Mouse (Mus musculus) adrenal gland, postnatal 10 days (tissue): ENCODE measurements around the gene Sulf2. TPM values are rescaled to one million over a fixed set of nuclear protein-coding genes. Genes with fewer than 3 reads are reported as not detected.
"Not testable (repeated sequence)": the region's sequence is repeated elsewhere in the genome, so short reads cannot be mapped to it uniquely, and the experiment has no call there.

Experiments used
- DNase-seq: peaks from one replicate; pipeline ENCODE4 v3.0.0; 2021; ENCODE audit warnings: mixed read lengths
- long read RNA-seq, 2 experiments: library from polyadenylated mRNA; stranded (forward); transcript quantifications; one replicate each; pipeline ENCODE4 v2.0.0; 2021
- total RNA-seq, 2 experiments: library from RNA; stranded (reverse); gene quantifications; 2 replicates each; pipeline ENCODE4 v1.2.3; 2021

Gene Sulf2
- 10 to 100 TPM; 54.5 to 62.8 TPM for total RNA-seq
- long read RNA-seq, experiment 1, full-length matches to known transcripts, result 7 of 33 reads
- long read RNA-seq, experiment 1, partial matches to known transcripts, result 19 of 33 reads
- long read RNA-seq, experiment 1, other reads (novel, unspliced or antisense), result 7 of 33 reads
- long read RNA-seq, experiment 2, full-length matches to known transcripts, result 22 of 33 reads
- long read RNA-seq, experiment 2, partial matches to known transcripts, result 4 of 33 reads
- long read RNA-seq, experiment 2, other reads (novel, unspliced or antisense), result 7 of 33 reads

GRCm38 (mm10) chr2:166155454-166155815, at the start of gene Sulf2:
Sulf2 (minus strand) TSS chr2:166155663.
- DNase-seq, result peak; percentile 84

GRCm38 (mm10) chr2:166204174-166204573, 48.7 kb upstream of the Sulf2 start:
- no peak for DNase-seq

- no peak for DNase-seq
Measured at GRCm38 (mm10) chr2:166203647-166204046, 48.2 kb upstream of the Sulf2 start.

- no peak for DNase-seq
Measured at GRCm38 (mm10) chr2:166197964-166198363, 42.5 kb upstream of the Sulf2 start.

GRCm38 (mm10) chr2:166197064-166197463, 41.6 kb upstream of the Sulf2 start:
- no peak for DNase-seq

- DNase-seq, result no peak
Measured at GRCm38 (mm10) chr2:166196080-166196786, 40.8 kb upstream of the Sulf2 start.

GRCm38 (mm10) chr2:166195041-166195440, 39.6 kb upstream of the Sulf2 start:
- DNase-seq, result no peak

- no peak for DNase-seq
Measured at GRCm38 (mm10) chr2:166194112-166194758, 38.8 kb upstream of the Sulf2 start.

- no peak for DNase-seq
Measured at GRCm38 (mm10) chr2:166193509-166193908, 38.0 kb upstream of the Sulf2 start.

GRCm38 (mm10) chr2:166190816-166191215, 35.4 kb upstream of the Sulf2 start:
- peak; percentile 50 for DNase-seq

GRCm38 (mm10) chr2:166189191-166189590, 33.7 kb upstream of the Sulf2 start:
- DNase-seq, result no peak

- peak; percentile 28 for DNase-seq
Measured at GRCm38 (mm10) chr2:166187874-166188453, 32.5 kb upstream of the Sulf2 start.

GRCm38 (mm10) chr2:166187319-166187718, 31.9 kb upstream of the Sulf2 start:
- not testable (repeated sequence) for DNase-seq

GRCm38 (mm10) chr2:166186244-166186948, 30.9 kb upstream of the Sulf2 start:
- DNase-seq, result peak; percentile 34

GRCm38 (mm10) chr2:166185768-166186167, 30.3 kb upstream of the Sulf2 start:
- DNase-seq, result no peak

- DNase-seq, result no peak
Measured at GRCm38 (mm10) chr2:166184417-166184816, 29.0 kb upstream of the Sulf2 start.

GRCm38 (mm10) chr2:166182009-166182685, 26.7 kb upstream of the Sulf2 start:
- no peak for DNase-seq

- peak; percentile 74 for DNase-seq
Measured at GRCm38 (mm10) chr2:166180744-166181508, 25.5 kb upstream of the Sulf2 start.

GRCm38 (mm10) chr2:166180136-166180649, 24.7 kb upstream of the Sulf2 start:
- no peak for DNase-seq

- DNase-seq, result peak; percentile 32
Measured at GRCm38 (mm10) chr2:166179457-166180101, 24.1 kb upstream of the Sulf2 start.
